Mouse (Mus musculus) left cerebral cortex, adult 9 months (tissue): Measurements from ENCODE around the gene Maoa.

Source experiments
- DNase-seq, 2 experiments: peaks; one replicate each; pipeline ENCODE4 v3.0.0; 2022; ENCODE audit warnings: low spot score in 2 of 2

The Maoa gene

GRCm38 (mm10) chrX:16619034-16619929 is at the start of gene Maoa:
Gene Maoa (plus strand): TSS chrX:16619698.
- peak; percentile 53 to 76 for DNase-seq

GRCm38 (mm10) chrX:16618225-16619033 is 1.1 kb upstream of the Maoa start:
- DNase-seq, result peak; percentile 85 to 88

- DNase-seq, result no peak
These were observed 37.0 kb downstream of the Maoa start for GRCm38 (mm10) chrX:16656511-16656910.

- no peak for DNase-seq
These were observed 86.6 kb downstream of the Maoa start for GRCm38 (mm10) chrX:16706094-16706493.

- DNase-seq, result no peak
These were observed 94.5 kb downstream of the Maoa start for GRCm38 (mm10) chrX:16714033-16714432.
